Mouse (Mus musculus) erythroblast, embryonic 14.5 days (primary cell): Measurements from ENCODE around the gene Pex7. TPM values are rescaled to one million over a fixed set of nuclear protein-coding genes. Genes with fewer than 3 reads are reported as not detected.

Source experiments
- H3K27me3 ChIP-seq: 2 replicates; pipeline ENCODE4 v1.6.1; 2012; ENCODE audit warnings: inconsistent platforms; ENCODE audit not compliant: control insufficient read depth
- H3K36me3 ChIP-seq: 2 replicates; pipeline ENCODE4 v1.6.1; 2012; ENCODE audit warnings: mild to moderate bottlenecking, inconsistent platforms; ENCODE audit not compliant: control insufficient read depth
- H3K4me1 ChIP-seq: 2 replicates; pipeline ENCODE4 v1.6.1; 2012; ENCODE audit warnings: inconsistent platforms; ENCODE audit not compliant: control insufficient read depth
- H3K4me3 ChIP-seq: replicated peaks from 2 replicates; pipeline ENCODE3; 2012; ENCODE audit warnings: moderate library complexity, mild to moderate bottlenecking, inconsistent platforms
- H3K9me3 ChIP-seq: 2 replicates; pipeline ENCODE4 v1.6.1; 2012; ENCODE audit warnings: low read length, inconsistent platforms, mixed read lengths; ENCODE audit not compliant: control insufficient read depth
- GATA1 ChIP-seq: IDR thresholded peaks from 2 replicates; pipeline ENCODE4 v1.6.1; 2012; ENCODE audit warnings: low read length, inconsistent platforms, mixed read lengths
- TAL1 ChIP-seq: IDR thresholded peaks from 3 replicates; pipeline ENCODE4 v1.6.1; 2012; ENCODE audit warnings: low read length, inconsistent platforms, mixed read lengths
- polyA plus RNA-seq: library from polyadenylated mRNA; stranded (reverse); fragments of >175 nt; gene quantifications from 2 replicates; pipeline ENCODE4 v1.2.3, GENCODE M21; 2012

The Pex7 gene
- polyA plus RNA-seq, 1 experiment, result 0.18 TPM

DNA sequence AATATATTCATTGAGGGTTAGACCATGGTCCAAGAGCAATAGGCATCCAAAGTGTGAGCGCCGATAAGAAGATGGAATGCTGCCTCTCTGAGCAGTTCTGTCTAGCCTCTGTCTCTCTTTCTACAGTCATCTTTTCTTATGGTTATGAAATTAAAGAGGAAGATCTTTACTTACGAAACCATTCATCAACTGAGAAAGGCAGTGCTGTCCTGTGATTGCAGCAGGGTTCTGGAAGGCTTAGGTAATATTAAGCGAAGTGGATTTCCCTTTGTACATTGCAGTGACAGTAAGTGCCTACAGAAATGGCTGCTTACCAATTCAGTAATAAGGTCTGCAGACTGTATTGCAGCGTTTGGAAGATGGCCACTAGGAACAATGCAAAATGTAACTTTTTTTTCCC is 67.7 kb downstream of the Pex7 start:
- TF ChIP-seq TAL1, result no peak
- no peak for TF ChIP-seq GATA1
- Histone ChIP-seq H3K27me3 (no peaks in the 10 kb centered on the region), H3K36me3 (no peaks in the 10 kb centered on the region), H3K9me3 (no peaks in the 10 kb centered on the region), H3K4me1 (no peaks in the 10 kb centered on the region), H3K4me3 (no peak overlapping the region)

DNA sequence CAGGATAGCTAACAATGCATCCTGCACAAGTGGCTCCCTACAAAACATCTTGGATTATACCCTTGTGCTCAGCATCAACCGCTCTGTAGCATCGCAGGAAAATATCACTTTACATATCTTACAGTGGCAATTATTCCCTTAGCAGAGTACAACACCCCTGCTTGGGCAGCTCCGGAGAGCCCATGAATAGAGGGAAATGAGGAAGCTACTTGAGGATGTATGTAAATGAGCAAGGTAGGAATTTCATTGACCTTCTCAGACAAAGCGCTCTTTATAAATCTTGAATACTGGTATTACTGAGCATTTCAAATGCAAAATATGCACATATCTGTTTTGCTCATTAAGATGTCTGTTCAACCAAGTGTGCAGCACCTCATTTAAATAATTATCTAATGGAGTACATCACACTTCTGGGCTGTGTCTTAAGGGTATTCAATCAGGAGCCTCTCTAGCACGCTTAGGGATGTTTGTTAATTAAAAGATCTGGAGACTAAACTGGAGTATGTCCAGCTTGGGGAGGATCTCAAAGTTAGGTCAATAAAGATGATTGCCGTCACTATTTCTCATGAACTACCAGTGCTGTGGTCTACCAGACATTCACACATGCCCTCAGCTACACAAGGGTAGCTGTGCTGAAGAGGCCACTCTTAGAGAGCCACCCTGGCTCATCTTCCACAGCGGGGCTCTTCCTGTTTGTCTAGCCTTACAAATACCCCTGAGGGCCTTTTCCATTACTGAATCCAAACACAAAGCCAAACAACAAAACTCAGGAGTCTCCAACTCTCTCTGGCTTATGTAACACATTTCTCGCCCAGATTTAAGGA is 71.4 kb downstream of the Pex7 start:
- Histone ChIP-seq H3K9me3 (no peaks in the 10 kb centered on the region), H3K36me3 (no peaks in the 10 kb centered on the region), H3K4me1 (no peaks in the 10 kb centered on the region), H3K27me3 (no peaks in the 10 kb centered on the region), H3K4me3 (no peak overlapping the region)
- TF ChIP-seq GATA1, result no peak
- TF ChIP-seq TAL1, result no peak

DNA sequence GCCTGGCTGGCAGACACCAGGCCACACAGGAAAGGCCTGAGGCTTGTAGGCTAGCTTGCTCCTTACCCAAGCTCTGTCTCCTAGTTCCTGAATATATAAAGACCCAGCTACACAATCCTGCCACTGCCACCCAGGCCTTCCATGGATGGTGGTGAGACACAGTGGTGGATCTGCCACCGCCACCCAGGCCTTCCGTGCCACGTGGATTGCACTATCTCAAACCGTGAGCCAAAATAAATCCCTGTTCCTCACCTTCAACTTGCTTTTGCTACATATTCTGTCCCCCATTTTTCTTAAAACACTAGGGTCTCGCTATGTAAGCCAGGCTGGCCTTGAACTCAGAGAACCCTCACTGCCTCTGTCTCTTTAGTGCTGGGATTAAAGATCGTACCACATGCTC is 73.3 kb downstream of the Pex7 start:
- no peaks in the 10 kb centered on the region for H3K27me3 ChIP-seq
- TF ChIP-seq TAL1 (no peak), GATA1 (no peak)

DNA sequence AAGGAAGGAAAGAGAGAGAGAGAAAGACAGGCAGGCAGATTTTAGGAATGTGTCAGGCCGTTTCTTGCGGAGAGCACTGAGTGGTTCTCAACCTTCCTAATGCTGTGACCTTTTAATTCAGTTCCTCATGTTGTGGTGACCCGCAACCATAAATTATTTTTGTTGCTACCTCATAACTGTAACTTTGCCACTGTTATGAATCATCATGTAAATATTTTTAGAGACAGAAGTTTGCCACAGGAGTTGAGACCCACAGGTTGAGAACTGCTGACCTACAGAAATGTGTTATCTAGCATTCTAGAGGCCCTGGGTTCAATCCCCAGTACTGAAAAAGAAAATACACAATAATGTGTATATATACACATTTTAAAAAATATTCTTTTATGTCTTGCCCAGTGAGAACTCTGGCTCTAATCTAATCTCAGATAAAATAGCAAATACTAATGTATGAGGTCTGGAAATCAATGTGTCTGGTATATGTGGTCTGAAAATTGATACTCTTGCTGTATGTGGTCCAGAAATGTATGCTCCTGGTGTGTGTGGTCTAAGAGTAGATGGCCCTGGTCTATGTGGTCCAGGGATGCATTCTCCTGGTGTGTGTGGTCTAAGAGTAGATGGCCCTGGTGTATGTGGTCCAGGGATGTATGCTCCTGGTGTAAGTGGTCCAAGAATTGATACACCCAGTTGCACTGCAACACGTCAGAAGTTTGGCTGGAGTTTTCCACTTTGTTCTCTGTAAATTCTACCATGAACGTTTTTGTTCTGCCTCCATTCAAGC is 76.2 kb downstream of the Pex7 start:
- Histone ChIP-seq H3K4me1 (no peaks in the 10 kb centered on the region), H3K27me3 (no peaks in the 10 kb centered on the region), H3K4me3 (no peak overlapping the region), H3K36me3 (no peaks in the 10 kb centered on the region), H3K9me3 (no peaks in the 10 kb centered on the region)
- no peak for TF ChIP-seq GATA1
- no peak for TF ChIP-seq TAL1

More for the DNA sequence above, 73.3 kb downstream of the Pex7 start:
- Histone ChIP-seq H3K36me3 (no peaks in the 10 kb centered on the region), H3K4me3 (no peak overlapping the region), H3K9me3 (no peaks in the 10 kb centered on the region), H3K4me1 (no peaks in the 10 kb centered on the region)

DNA sequence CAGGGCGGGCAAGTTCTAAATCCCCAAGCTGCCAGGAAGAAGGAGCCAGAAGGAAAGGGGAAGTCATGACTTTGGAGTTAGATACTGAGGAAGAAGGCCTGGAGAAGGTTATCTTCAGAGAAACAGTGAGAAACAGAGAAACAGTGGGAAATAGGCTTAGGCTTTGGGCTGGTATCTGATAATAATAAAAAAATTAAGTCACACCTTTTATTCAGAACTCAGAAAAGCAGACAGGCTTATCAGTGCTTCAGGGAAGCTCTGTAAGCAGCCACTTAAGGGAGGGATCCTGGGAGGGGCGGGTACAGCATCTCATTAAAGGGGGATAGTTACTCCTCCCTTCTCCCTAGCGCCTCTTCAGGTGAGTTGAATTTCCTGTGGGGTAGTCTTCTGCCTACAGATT is 86.5 kb downstream of the Pex7 start:
- Histone ChIP-seq H3K27me3 (peaks cover 12% of the 10 kb centered on the region), H3K36me3 (no peaks in the 10 kb centered on the region), H3K4me1 (peaks cover 3% of the 10 kb centered on the region; the same call in 1 of the 2 replicates), H3K9me3 (no peaks in the 10 kb centered on the region), H3K4me3 (no peak overlapping the region)
- TF ChIP-seq GATA1 (no peak), TAL1 (no peak)

DNA sequence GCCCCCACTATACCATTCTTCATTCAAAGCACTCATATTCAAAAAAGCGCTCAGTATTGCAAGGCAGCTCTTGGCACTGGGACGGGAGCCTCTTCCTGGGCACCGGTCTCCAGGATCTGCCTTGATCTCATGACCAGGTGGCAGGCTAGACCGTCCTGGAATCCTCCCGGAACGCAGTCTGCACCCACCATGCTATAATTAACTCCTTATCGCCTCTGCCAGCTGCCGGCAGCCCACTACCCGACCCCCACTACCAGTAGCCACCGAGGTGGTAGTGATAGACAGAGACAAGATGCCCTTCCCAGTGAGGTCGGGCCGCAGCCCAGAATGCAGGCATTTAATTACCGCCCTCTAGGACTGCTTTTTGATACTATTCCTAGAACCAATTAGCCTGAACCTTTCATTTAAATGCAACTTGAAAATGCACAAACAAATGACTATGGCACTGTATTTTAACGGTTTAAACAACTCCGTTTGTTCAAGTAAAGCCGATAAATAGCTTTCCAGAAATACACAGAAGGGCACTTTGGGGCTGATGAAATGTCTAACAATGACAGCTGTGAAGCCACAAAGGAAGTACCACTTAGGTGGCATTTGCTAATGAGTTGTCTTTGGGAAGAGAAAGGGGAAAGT is 88.7 kb downstream of the Pex7 start:
- no peak for TF ChIP-seq TAL1
- TF ChIP-seq GATA1, result no peak
- no peak overlapping the region for H3K4me3 ChIP-seq
- peaks cover 12% of the 10 kb centered on the region for H3K27me3 ChIP-seq
- H3K9me3 ChIP-seq, result no peaks in the 10 kb centered on the region
- H3K36me3 ChIP-seq, result no peaks in the 10 kb centered on the region
- peaks cover 3% of the 10 kb centered on the region; the same call in 1 of the 2 replicates for H3K4me1 ChIP-seq

DNA sequence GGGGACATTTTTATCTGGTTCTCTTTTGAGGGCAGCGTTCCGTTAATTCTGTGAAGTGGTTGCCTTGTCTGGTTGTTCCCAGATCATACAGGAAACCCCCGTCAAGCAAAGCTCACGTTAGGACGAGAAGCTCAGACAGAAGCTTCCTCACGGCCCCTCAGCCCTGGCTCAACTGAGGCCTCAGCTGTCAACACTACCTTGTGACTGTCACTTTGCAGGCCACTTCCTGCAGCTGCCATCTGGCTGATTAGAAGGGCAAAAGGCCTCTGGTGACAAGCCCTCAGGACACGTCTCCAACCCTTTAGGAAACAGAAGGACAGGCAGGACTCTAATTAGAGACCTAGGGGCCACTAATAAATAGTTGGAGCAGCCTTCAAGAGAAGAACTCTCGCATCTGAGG is 92.1 kb downstream of the Pex7 start:
- Histone ChIP-seq H3K4me3 (no peak overlapping the region), H3K9me3 (no peaks in the 10 kb centered on the region), H3K36me3 (no peaks in the 10 kb centered on the region), H3K27me3 (peaks cover 12% of the 10 kb centered on the region), H3K4me1 (peaks cover 3% of the 10 kb centered on the region; the same call in 1 of the 2 replicates)
- TF ChIP-seq TAL1 (no peak), GATA1 (no peak)

DNA sequence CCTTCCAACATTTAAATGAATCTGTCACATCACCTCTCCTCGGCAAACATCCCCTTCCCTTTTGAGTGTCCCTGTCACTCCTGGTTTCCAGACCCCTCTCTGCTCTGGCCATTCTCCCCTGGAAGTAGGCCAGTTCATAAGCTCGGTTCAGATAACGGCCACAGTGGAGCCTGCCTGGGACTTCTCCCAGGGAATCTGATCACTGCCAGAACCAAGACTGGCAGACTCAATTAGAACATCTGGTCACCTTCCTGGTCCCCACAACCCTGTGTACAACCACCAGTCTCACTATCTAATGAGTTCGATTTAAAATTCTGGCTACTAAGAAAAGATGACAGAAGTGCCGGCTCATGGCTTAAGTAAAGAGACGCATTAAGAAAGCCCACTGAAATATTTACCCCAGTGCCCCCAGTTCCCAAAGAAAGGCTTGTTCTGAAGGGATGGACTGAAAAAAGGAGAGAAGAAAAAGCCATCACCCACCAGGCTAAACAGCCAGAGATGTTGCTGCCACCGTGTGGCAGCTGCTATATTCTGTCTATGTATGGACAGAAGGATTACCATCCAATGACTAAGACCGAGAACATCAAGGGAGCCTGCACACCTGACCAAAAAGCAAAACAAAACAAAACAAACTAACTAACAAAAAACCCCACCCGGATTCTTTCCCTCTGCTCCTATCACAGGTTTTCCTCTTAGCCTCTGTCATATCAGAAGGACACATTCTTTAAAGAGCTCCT is 95.9 kb downstream of the Pex7 start:
- TF ChIP-seq TAL1 (no peak), GATA1 (no peak)
- Histone ChIP-seq H3K36me3 (no peaks in the 10 kb centered on the region), H3K27me3 (no peaks in the 10 kb centered on the region), H3K9me3 (no peaks in the 10 kb centered on the region), H3K4me3 (no peak overlapping the region), H3K4me1 (no peaks in the 10 kb centered on the region)

DNA sequence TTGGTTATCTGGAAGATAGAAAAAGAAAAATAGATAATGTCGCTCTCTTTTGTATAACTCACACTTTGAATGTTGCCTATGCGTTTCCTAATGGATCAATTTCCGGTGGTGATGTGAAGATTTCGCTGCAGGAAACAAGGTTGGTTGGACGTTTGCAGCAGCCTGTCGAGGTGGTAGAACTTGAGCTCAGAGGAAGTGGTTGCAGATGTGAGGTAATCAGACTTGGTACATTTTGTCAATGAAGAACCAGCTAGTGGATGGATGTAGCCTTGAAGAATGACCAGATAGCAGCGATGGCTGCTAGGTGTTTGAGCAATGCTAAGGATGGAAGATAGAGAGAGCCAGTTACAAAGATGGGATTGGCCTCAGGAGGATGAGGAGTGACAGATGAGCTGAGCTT is 102.7 kb downstream of the Pex7 start:
- Histone ChIP-seq H3K4me1 (no peaks in the 10 kb centered on the region), H3K27me3 (no peaks in the 10 kb centered on the region)
- TF ChIP-seq TAL1 (no peak), GATA1 (no peak)

More for the DNA sequence above, 102.7 kb downstream of the Pex7 start:
- no peaks in the 10 kb centered on the region for H3K9me3 ChIP-seq
- H3K4me3 ChIP-seq, result no peak overlapping the region
- no peaks in the 10 kb centered on the region for H3K36me3 ChIP-seq

Other genes starting within 250 kb of the Pex7 start
- gene Il20ra, start 195.1 kb downstream of the Pex7 start, polyA plus RNA-seq, result 0.02 TPM in 1 of 2 replicates, not detected in the other
- 0.03 TPM in 1 of 2 replicates, not detected in the other for gene Slc35d3, start 56.2 kb downstream of the Pex7 start, polyA plus RNA-seq
- gene Map3k5, start 26.8 kb upstream of the Pex7 start, polyA plus RNA-seq, result not detected in 2 replicates
- 0.11 and 0.60 TPM in 2 replicates for gene Map7, start 240.8 kb upstream of the Pex7 start, polyA plus RNA-seq